Mouse (Mus musculus) limb, embryonic 14.5 days (tissue): ENCODE results near the gene Lrrc32. TPM values are rescaled to one million over a fixed set of nuclear protein-coding genes. Genes with fewer than 3 reads are reported as not detected.

Experiments used
- ATAC-seq: fragments of 200-750 bp; cut with Nextera tagmentation; 2 replicates; pipeline ENCODE4 v1.8.0; 2017; ENCODE audit warnings: low read depth, moderate number of reproducible peaks, moderate TSS enrichment; ENCODE audit not compliant: low FRiP score
- DNase-seq: peaks from one replicate; pipeline ENCODE4 v3.0.0-alpha.2; 2015; ENCODE audit warnings: low spot score
- H3K27ac ChIP-seq: fragments of 300-500 bp; sonication (generic); replicated peaks from 2 replicates; pipeline ENCODE4 v1.5.1; 2014; ENCODE audit warnings: low read depth, mild to moderate bottlenecking, low read length, moderate library complexity, mixed read lengths
- H3K27me3 ChIP-seq: fragments of 300-500 bp; sonication (generic); 2 replicates; pipeline ENCODE4 v1.6.1; 2014; ENCODE audit warnings: low read length, mixed read lengths; ENCODE audit not compliant: control insufficient read depth, insufficient read depth
- H3K36me3 ChIP-seq: fragments of 300-500 bp; sonication (generic); 2 replicates; pipeline ENCODE4 v1.6.1; 2014; ENCODE audit warnings: mild to moderate bottlenecking, low read length, moderate library complexity, mixed read lengths; ENCODE audit not compliant: control insufficient read depth, insufficient read depth
- H3K4me1 ChIP-seq: fragments of 300-500 bp; sonication (generic); 2 replicates; pipeline ENCODE4 v1.6.1; 2014; ENCODE audit warnings: antibody characterized with exemption, low read length, mixed read lengths; ENCODE audit not compliant: control insufficient read depth, insufficient read depth
- H3K4me2 ChIP-seq: fragments of 300-500 bp; sonication (generic); replicated peaks from 2 replicates; pipeline ENCODE4 v1.6.1; 2014; ENCODE audit warnings: low read depth, mild to moderate bottlenecking, low read length, moderate library complexity; ENCODE audit not compliant: severe bottlenecking
- H3K4me3 ChIP-seq: fragments of 300-500 bp; sonication (generic); replicated peaks from 2 replicates; pipeline ENCODE4 v1.5.1; 2014; ENCODE audit warnings: low read length
- H3K9ac ChIP-seq: fragments of 300-500 bp; sonication (generic); 2 replicates; pipeline ENCODE4 v1.6.1; 2014; ENCODE audit warnings: mild to moderate bottlenecking, low read depth, low read length, moderate library complexity; ENCODE audit not compliant: severe bottlenecking
- H3K9me3 ChIP-seq: fragments of 300-500 bp; sonication (generic); 2 replicates; pipeline ENCODE4 v1.6.1; 2016; ENCODE audit warnings: low read length; ENCODE audit not compliant: control insufficient read depth
- POLR2A ChIP-seq: fragments of 200-500 bp; IDR thresholded peaks from 2 replicates; pipeline ENCODE4 v1.8.0; 2012; ENCODE audit warnings: inconsistent platforms, mild to moderate bottlenecking, moderate library complexity, borderline replicate concordance; ENCODE audit not compliant: insufficient read depth, insufficient read length; ENCODE audit errors: extremely low read depth
- WGBS: fragments of 180-500 bp; shearing (Covaris S2); extraction: QIAGEN DNeasy Blood & Tissue Kit; methylation state at CpG from one replicate; pipeline ENCODE4 v1.1.7; 2014; 5-methylcytosine and 5-hydroxymethylcytosine counted together
- polyA plus RNA-seq, 2 experiments: library from polyadenylated mRNA; depleted of rRNA in 1 of 2; stranded (reverse) in 1 of 2; unstranded in 1 of 2; fragments of >200 nt; fragmentation: Nextera tagmentation in 1 of 2; extraction: Ambion mirVana in 1 of 2; gene quantifications; 2 replicates each; pipeline versions ENCODE4 v1.2.1 to v1.2.3; 2012 to 2014

Lrrc32 gene
- polyA plus RNA-seq, 2 experiments = 10.5 to 12.3 TPM

DNA sequence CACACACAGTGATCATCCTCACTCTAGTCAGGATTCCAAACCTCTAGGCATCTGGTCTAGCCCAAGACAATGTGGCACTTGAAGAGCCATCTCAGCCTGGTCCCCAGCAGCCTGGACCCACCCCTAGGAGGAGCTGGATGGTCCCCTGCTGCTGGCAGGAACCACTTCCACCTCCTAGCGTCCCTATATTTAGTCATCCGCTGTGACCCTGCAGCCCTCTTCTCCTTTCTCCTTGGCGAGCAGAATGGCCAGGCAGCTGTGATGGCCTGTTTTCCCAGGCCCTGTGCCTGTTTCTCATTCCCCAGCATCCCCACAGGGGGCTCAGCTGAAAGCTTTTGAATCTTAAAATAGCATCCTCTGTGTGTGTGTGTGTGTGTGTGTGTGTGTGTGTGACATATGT lies 59.8 kb downstream of the Lrrc32 start:
- H3K27ac ChIP-seq = no peak overlapping the region
- TF ChIP-seq POLR2A = no peak
- no peaks in the 10 kb centered on the region for H3K9me3 ChIP-seq
- H3K4me1 ChIP-seq = no peaks in the 10 kb centered on the region
- H3K27me3 ChIP-seq = no peaks in the 10 kb centered on the region
- no peak overlapping the region for H3K4me3 ChIP-seq
- DNase-seq = no peak
- WGBS = 37% methylated on average over 3 of the region's 3 CpGs
- H3K4me2 ChIP-seq = no peak overlapping the region
- no peaks in the 10 kb centered on the region for H3K36me3 ChIP-seq
- no peak overlapping the region for H3K9ac ChIP-seq
- no peak for ATAC-seq

DNA sequence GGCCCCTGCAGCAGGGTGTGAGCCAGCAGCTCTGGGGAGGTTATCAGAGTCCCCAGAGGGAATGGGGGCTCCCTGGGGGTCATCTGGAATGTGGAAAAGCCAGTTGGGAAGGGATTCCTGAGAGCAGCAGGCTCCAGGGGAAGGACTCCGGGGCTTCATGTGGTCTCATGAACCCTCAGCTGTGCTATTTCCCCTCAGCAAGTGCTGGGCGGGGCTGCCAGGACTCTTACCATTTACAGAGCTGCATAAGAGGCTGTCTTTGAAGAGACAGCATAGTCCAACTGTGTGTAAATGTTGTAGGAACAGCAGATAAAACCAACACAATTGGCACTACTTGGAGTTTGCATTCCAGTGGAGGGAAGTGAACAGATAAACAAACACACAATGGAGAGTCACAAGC lies 61.5 kb downstream of the Lrrc32 start:
- DNase-seq = no peak
- H3K9ac ChIP-seq = no peak overlapping the region
- no peaks in the 10 kb centered on the region for H3K27me3 ChIP-seq
- no peaks in the 10 kb centered on the region for H3K9me3 ChIP-seq
- WGBS = 29% methylated on average over 2 of the region's 2 CpGs
- H3K36me3 ChIP-seq = no peaks in the 10 kb centered on the region
- no peak for ATAC-seq
- H3K4me1 ChIP-seq = no peaks in the 10 kb centered on the region
- no peak overlapping the region for H3K4me3 ChIP-seq
- no peak overlapping the region for H3K4me2 ChIP-seq
- H3K27ac ChIP-seq = no peak overlapping the region
- TF ChIP-seq POLR2A = no peak

DNA sequence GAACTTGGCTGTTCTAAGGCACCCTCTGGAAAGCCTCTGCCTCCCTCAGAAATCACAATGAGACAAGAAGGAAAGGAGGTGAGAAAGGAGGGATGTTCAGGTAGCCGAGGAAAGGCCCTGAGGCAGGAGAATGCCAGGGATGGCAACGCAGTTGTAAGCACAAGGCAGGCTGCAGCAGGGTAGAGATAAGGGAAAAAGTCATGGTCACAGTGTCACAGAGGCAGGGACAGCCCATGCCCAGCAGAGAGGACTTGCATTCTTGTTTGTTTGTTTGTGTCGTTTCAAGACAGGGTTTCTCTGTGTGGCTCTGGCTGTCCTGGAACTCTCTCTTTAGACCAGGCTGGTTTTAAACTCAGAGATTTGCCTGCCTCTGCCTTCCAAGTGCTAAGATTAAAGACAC lies 62.0 kb downstream of the Lrrc32 start:
- no peak overlapping the region for H3K27ac ChIP-seq
- no peak overlapping the region for H3K4me2 ChIP-seq
- H3K27me3 ChIP-seq = no peaks in the 10 kb centered on the region
- H3K4me1 ChIP-seq = no peaks in the 10 kb centered on the region
- H3K9ac ChIP-seq = no peak overlapping the region
- no peaks in the 10 kb centered on the region for H3K36me3 ChIP-seq
- no peak for TF ChIP-seq POLR2A
- 62% methylated on average over 3 of the region's 3 CpGs for whole genome bisulfite sequencing
- H3K9me3 ChIP-seq = no peaks in the 10 kb centered on the region
- no peak for ATAC-seq
- DNase-seq = no peak
- no peak overlapping the region for H3K4me3 ChIP-seq

Other genes starting within 250 kb of the Lrrc32 start
- 22.6 and 23.6 TPM in 2 replicates for gene Acer3, start 168.1 kb upstream of the Lrrc32 start, polyA plus RNA-seq (2012; rRNA removed)
- gene Acer3, start 168.1 kb upstream of the Lrrc32 start, polyA plus RNA-seq (2014; fragmentation: Nextera tagmentation; extraction: Ambion mirVana) = 35.7 and 37.9 TPM in 2 replicates
- 44.0 and 61.0 TPM in 2 replicates for gene Tsku, start 128.0 kb upstream of the Lrrc32 start, polyA plus RNA-seq (2012; rRNA removed)
- 28.6 and 31.4 TPM in 2 replicates for gene Tsku, start 128.0 kb upstream of the Lrrc32 start, polyA plus RNA-seq (2014; fragmentation: Nextera tagmentation; extraction: Ambion mirVana)
- gene Gucy2d, start 48.9 kb upstream of the Lrrc32 start, polyA plus RNA-seq (2012; rRNA removed) = 0.09 TPM in 1 of 2 replicates, not detected in the other
- not detected in 2 replicates for gene Gucy2d, start 48.9 kb upstream of the Lrrc32 start, polyA plus RNA-seq (2014; fragmentation: Nextera tagmentation; extraction: Ambion mirVana)
- 46.4 and 50.3 TPM in 2 replicates for gene Emsy, start 167.5 kb downstream of the Lrrc32 start, polyA plus RNA-seq (2012; rRNA removed)
- 32.0 and 40.9 TPM in 2 replicates for gene Emsy, start 167.5 kb downstream of the Lrrc32 start, polyA plus RNA-seq (2014; fragmentation: Nextera tagmentation; extraction: Ambion mirVana)
- gene Thap12, start 213.8 kb downstream of the Lrrc32 start, polyA plus RNA-seq (2012; rRNA removed) = 35.4 and 42.1 TPM in 2 replicates
- 68.5 and 76.8 TPM in 2 replicates for gene Thap12, start 213.8 kb downstream of the Lrrc32 start, polyA plus RNA-seq (2014; fragmentation: Nextera tagmentation; extraction: Ambion mirVana)